Mouse (Mus musculus) CD8-positive naive resting alpha-beta T cell, adult 2 months (primary cell): Measurements from ENCODE around the gene Tom1l2.

ENCODE experiments used
- DNase-seq, 2 experiments: peaks; one replicate each; pipeline ENCODE4 v3.0.0; 2022; ENCODE audit warnings: low read depth in 2 of 2, low spot score in 2 of 2

Tom1l2 gene

DNA sequence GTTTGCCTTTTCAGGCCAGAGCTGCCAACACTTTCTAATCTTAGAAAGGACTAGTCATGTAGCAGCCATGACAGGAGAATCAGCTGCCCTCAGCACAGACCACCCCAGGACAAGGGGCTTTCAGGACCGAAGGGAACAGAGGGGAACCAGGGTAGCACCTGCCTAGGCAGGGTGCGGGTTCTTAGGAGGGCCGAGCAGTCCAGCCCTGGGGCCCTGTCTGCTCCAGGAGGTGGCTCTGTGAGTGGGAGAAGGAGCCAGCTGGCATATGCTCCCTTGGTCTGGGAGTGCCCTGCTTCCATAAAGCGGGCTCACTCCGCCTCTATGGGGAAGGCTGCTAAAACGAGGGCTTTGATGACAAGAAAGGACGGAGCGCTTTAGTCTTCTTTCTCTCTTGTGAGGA lies 119.5 kb downstream of the Tom1l2 start:
- no peak for DNase-seq

DNA sequence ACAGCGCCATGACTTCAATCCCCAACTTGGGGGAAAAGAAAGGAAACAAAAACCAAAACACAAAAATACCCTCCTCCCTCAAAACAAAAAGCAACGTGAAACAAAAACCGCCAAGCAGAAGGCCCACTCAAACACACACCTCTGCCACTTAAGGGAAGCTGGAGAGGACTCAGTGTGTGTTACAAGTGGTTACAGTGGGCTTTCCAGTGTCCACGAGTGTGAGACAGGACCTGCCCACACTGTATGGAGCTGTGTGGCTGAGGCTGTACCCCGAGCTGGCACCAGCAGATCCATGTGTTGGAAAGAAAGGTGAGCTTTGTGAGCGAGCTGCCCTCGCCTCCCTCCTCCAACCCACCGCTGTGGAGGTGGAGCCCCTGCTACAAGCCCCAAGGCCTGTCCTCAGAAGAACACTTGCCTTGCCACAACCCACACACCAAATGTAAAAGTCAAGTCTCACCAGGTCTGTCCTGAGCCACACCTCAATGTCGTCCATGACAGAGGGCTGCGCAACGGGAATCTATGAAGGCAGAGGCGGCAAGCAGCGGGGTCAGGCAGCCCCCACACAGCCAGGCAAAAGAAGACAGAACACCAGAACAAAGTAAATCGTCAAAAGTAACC lies 120.2 kb downstream of the Tom1l2 start:
- DNase-seq: no peak

- no peak for DNase-seq
These were observed 120.8 kb downstream of the Tom1l2 start for GRCm38 (mm10) chr11:60231951-60232350.

DNA sequence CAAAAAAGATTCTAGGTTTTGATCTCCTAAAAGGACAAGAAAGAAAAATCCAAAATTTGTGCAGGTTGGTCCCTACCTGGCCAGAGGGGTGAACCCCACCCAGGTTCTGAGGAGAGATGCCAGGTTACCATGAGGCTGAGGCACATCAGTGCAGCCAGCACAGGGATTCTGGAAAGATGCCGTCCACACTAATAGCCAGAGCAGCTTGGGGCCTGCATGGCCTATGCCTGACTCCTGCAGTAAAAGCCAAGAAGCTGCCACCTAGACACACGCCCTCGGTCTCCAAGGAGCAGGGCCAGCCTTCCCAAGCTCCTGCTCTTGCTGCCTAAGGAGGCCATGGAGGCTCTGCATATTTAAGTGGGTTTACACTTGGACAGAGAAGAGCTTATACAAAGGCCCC lies 121.4 kb downstream of the Tom1l2 start:
- DNase-seq: no peak

DNA sequence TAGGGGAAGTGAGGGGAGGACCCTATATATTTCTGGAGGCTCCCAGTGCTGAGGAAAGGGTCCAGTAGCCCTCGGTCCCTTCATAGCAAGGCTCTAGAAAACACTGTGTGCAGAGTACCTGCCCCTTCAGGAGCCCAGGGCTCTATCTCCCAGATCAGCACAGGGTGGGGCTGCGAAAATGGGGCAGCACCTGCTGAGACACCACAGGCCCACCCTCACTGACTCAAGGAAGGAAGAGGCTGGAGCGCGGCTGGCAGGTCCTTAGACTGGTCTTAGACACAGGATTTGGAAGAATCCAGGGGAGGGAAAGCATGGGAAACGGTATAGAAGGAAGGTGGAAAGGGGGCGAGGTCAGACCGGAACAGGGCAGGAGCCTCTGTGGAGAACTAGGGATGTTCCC lies 122.2 kb downstream of the Tom1l2 start:
- no peak for DNase-seq

DNA sequence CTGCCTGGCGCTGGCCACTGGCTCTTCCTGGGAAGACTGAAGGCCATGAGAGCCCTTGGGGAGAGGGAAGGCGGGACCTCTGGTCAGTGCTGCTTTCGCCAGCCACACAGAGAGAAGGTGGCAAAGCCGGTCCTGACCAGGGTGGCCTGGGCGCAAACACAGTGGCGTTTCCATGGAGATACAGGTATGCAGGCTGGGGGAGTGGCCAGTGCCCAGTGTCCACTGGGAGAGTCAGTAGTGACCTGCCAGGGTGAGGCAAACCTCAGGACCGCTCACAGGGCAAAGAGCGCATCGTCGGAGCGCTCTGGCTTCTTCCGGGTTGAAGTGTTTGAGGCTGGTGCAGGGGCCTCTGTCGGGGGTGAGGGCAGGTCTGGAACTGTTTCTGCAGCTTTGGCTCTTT lies 122.9 kb downstream of the Tom1l2 start:
- DNase-seq: no peak

DNA sequence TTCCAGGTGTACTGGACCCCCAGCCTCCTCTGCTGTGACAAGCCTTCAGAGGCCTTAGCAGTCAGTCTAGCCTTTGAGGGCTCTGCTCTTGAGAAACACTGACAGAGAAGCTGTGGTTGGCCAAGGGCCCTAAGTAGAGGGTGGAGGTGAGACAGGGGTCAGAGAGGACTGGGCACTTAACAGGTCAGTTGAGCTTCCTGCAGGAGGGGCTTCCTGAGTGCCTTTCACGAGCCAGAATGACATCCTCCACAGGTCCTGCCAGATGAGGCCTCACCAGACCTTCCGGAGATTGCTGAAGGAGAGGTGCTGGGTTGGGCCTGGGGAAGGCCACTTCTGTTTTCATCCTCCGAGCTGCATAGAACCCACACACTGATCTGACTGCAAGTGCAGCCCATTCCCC lies 124.2 kb downstream of the Tom1l2 start:
- no peak for DNase-seq

- no peak for DNase-seq
These were observed 126.8 kb downstream of the Tom1l2 start for GRCm38 (mm10) chr11:60225874-60226273.

DNA sequence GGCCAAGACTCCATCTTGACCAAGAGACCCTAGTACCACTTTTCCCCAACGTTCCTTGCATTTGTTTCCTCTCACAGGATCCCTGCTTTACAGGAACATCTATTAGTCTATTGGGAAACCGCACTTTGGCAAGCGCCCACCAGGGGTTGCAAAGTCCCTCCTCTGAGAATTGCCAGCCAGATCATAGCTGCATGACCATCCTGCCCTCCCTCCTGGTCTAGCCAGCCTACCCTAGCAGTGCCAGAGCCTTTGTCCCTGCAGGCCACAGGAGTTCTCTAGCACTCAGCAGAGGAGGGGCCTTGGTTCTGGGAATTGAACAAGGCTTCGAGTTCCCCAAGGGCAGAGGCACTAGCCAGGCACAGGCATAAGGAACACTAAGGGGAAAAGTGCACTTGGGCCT lies 128.0 kb downstream of the Tom1l2 start:
- no peak for DNase-seq

- peak; percentile 73 to 81 for DNase-seq
These were observed 130.1 kb downstream of the Tom1l2 start, which contains the start of gene Srebf1 for GRCm38 (mm10) chr11:60222469-60223236. Srebf1 (minus strand) TSS chr11:60222581.

- no peak for DNase-seq
These were observed 130.6 kb downstream of the Tom1l2 start for GRCm38 (mm10) chr11:60222085-60222468.

DNA sequence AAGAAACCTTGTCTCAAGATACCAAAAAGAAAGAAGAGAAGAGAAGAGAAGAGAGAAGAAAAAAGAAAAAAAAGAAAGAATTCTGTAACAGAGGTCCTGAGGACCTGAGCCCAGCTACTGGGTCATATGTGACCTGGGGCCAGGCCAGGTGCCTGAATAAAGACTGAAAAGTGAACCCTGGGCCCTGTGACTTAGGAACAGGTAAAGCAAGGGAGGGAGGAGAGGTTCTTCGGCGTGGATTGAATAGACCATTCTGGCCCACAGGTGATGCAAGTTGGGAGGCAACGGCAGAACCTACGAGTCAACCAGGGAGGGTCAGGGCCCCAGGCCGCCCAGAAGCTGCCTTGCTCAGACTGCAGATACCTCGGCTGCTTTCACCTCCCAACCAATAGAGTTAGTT lies 131.3 kb downstream of the Tom1l2 start:
- no peak for DNase-seq

GRCm38 (mm10) chr11:60220291-60220804 lies 132.4 kb downstream of the Tom1l2 start:
- DNase-seq: peak; percentile 87 to 93

DNA sequence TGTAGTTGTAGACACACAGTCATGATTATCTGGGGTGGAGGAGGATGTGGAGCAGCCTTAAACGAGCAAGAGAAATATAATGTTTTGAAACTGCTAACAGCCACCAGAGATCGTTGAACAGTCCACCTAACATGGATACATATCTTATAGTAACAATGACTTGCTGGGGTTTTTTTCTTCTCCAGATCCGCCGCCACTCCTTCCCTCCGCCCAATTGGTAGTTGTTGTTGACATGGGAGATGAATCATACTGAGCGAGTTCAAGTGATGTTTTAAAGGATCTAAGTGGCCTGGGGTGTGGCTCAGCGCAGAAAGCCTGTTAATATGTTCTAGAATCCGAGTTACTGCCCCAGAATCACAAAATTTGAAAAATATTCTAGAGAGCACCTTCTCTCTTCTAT lies 133.1 kb downstream of the Tom1l2 start:
- DNase-seq: no peak

- no peak for DNase-seq
These were observed 135.2 kb downstream of the Tom1l2 start for GRCm38 (mm10) chr11:60217467-60217866.

- DNase-seq: no peak
These were observed 136.0 kb downstream of the Tom1l2 start for GRCm38 (mm10) chr11:60216671-60217070.

DNA sequence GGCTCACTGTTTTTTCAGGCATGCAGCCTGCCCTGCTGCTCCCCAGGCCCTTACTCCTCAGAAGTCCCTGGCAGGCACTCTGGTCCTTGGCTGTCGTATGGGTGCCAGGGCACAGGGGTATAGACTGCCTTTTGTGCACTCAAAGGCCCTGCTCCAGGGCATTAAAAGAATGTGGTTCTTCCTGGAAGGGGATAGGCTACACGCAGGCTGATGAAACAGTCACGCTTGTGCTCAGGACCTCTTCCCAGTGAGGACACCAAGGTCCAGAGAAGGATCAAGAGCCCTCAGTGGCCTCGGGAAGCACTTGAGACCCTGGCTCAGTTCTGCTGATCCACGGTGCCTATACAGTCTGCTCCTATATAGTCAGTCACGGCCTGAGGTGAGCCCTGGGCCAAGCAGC lies 139.4 kb downstream of the Tom1l2 start:
- no peak for DNase-seq

DNA sequence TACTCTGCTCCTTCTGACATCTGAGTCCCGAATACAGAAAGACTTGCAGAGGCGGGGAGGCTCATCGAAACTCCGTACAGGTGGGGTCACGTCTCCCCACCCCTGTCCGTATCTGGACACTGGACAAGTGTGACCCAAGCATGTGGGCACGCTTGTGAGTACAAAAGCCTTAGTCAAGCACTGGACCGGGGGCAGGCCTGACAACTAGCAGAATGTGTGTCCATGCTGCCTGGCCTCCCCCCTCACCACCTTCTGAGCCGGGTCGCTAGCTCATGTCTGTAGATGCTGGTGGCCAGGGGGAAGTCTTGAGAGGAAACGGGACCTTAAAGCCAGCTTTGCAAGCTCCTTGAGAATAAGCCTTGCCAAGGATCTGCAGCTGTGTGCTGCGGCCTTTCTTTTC lies 140.9 kb downstream of the Tom1l2 start:
- DNase-seq: no peak

GRCm38 (mm10) chr11:60211152-60211551 lies 141.6 kb downstream of the Tom1l2 start:
- no peak for DNase-seq

DNA sequence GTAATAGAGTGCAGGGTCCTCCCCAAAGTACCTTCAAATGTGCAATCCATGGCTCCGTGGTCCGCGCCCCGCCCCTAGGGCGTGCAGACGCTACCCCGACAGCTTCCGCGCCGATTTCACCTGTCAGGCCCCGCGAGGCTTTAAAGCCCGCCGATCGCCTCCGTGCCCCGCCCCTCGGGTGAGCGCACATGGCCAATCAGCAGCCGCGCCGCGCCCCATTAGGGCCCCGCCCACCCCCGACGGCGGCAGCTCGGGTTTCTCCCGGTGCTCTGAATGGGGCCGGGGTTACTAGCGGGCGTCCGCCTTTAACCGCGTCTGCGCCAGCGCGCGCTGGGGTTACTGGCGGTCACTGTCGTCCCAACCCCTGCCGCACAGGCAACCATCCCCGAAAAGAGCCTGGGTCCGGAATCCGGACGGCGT lies 142.4 kb downstream of the Tom1l2 start:
- DNase-seq: peak; percentile 92

DNA sequence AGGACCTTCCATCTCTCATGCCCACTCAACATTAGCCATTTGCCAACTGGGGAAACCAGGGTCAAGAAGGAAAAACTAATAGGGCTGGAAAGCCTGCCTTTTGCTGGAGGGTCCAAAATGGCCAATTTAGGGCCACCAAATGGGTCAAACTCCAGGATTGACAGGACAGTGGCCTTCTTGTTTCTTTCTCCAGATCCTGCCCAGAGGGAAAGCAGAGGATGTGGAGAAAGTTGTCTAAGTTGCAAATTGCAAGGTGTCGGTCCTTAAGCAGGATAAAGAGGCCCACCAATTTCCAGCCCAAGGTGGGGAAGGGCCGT lies 142.8 kb downstream of the Tom1l2 start:
- DNase-seq: no peak

GRCm38 (mm10) chr11:60209217-60209932 lies 143.3 kb downstream of the Tom1l2 start:
- DNase-seq: no peak
